Mouse (Mus musculus): ENCODE measurements around the gene Cox17. TPM values are rescaled to one million over a fixed set of nuclear protein-coding genes. Genes with fewer than 3 reads are reported as not detected.
"Not testable (repeated sequence)": the region's sequence is repeated elsewhere in the genome, so short reads cannot be mapped to it uniquely, and the experiment has no call there.

The Cox17 gene
- polyA plus RNA-seq, 1 experiment from 2014 or later: 404 TPM

- H3K4me2 ChIP-seq: no peak overlapping the region
- H3K9me3 ChIP-seq (replicated peaks): no peaks in the 10 kb centered on the region; the same call in 1 of the 2 replicates
- H3K36me3 ChIP-seq: no peaks in the 10 kb centered on the region
- no peak overlapping the region for H3K4me3 ChIP-seq
- ATAC-seq: no peak
- H3K4me1 ChIP-seq: no peaks in the 10 kb centered on the region
- no peak overlapping the region for H3K9ac ChIP-seq
- 81% methylated on average over 15 of the region's 15 CpGs for WGBS (ENCODE audit: insufficient replicate concordance)
- no peak overlapping the region for H3K27ac ChIP-seq
- no peaks in the 10 kb centered on the region for H3K27me3 ChIP-seq (replicated peaks)
Measured at GRCm38 (mm10) chr16:38324311-38324710, 22.5 kb upstream of the Cox17 start.

GRCm38 (mm10) chr16:38326778-38327397, 19.9 kb upstream of the Cox17 start:
- Histone ChIP-seq H3K27me3 (replicated peaks) (no peaks in the 10 kb centered on the region), H3K36me3 (no peaks in the 10 kb centered on the region), H3K27ac (no peak overlapping the region), H3K9ac (no peak overlapping the region), H3K4me3 (no peak overlapping the region), H3K4me1 (no peaks in the 10 kb centered on the region), H3K9me3 (replicated peaks) (no peaks in the 10 kb centered on the region; the same call in 1 of the 2 replicates), H3K4me2 (no peak overlapping the region)
- no peak for ATAC-seq
- WGBS (ENCODE audit: insufficient replicate concordance): 73% methylated on average over 11 of the region's 11 CpGs

- Histone ChIP-seq H3K4me3 (no peak overlapping the region), H3K9ac (no peak overlapping the region), H3K36me3 (no peaks in the 10 kb centered on the region), H3K27ac (no peak overlapping the region), H3K4me1 (0 out of 2 replicates have a peak, but pooled peaks cover 4% of the 10 kb centered on the region), H3K9me3 (replicated peaks) (no peaks in the 10 kb centered on the region; the same call in 1 of the 2 replicates), H3K27me3 (replicated peaks) (no peaks in the 10 kb centered on the region), H3K4me2 (no peak overlapping the region)
- ATAC-seq: no peak
- WGBS (ENCODE audit: insufficient replicate concordance): 74% methylated on average over 3 of the region's 3 CpGs
Measured at GRCm38 (mm10) chr16:38329340-38329739, 17.5 kb upstream of the Cox17 start.

GRCm38 (mm10) chr16:38334431-38334830, 12.4 kb upstream of the Cox17 start:
- no peaks in the 10 kb centered on the region for H3K9me3 ChIP-seq (replicated peaks)
- H3K27me3 ChIP-seq (replicated peaks): no peaks in the 10 kb centered on the region
- no peak overlapping the region for H3K9ac ChIP-seq
- 50% methylated on average over 6 of the region's 6 CpGs for WGBS (ENCODE audit: insufficient replicate concordance)
- no peak overlapping the region for H3K4me2 ChIP-seq
- no peak overlapping the region for H3K27ac ChIP-seq
- H3K4me3 ChIP-seq: no peak overlapping the region
- ATAC-seq: no peak
- H3K4me1 ChIP-seq: 0 out of 2 replicates have a peak, but pooled peaks cover 4% of the 10 kb centered on the region
- H3K36me3 ChIP-seq: no peaks in the 10 kb centered on the region

- not testable (repeated sequence) for H3K9me3 ChIP-seq (replicated peaks); H3K4me3 ChIP-seq; H3K36me3 ChIP-seq; H3K4me2 ChIP-seq; ATAC-seq; H3K9ac ChIP-seq; H3K27ac ChIP-seq; H3K27me3 ChIP-seq (replicated peaks)
- peaks cover 13% of the 10 kb centered on the region for H3K4me1 ChIP-seq
- 66% methylated on average over 4 of the region's 4 CpGs for WGBS (ENCODE audit: insufficient replicate concordance)
Measured at GRCm38 (mm10) chr16:38338077-38338476, 8.7 kb upstream of the Cox17 start.

GRCm38 (mm10) chr16:38341396-38342324, 5.1 kb upstream of the Cox17 start, which contains the start of gene Maats1:
Maats1 (minus strand) TSS chr16:38342143.
- H3K36me3 ChIP-seq: no peaks in the 10 kb centered on the region
- 20% methylated on average over 30 of the region's 30 CpGs for WGBS (ENCODE audit: insufficient replicate concordance)
- peaks cover 10% of the 10 kb centered on the region for H3K27me3 ChIP-seq (replicated peaks)
- ATAC-seq: peak; percentile 71
- H3K4me1 ChIP-seq: peaks cover 31% of the 10 kb centered on the region
- H3K4me3 ChIP-seq: peak within 1 kb of the TSS; percentile 38
- no peak within 1 kb of the TSS for H3K27ac ChIP-seq
- H3K9me3 ChIP-seq (replicated peaks): no peaks in the 10 kb centered on the region
- H3K9ac ChIP-seq: peak within 1 kb of the TSS; percentile 36
- H3K4me2 ChIP-seq: peak within 1 kb of the TSS; percentile 65

GRCm38 (mm10) chr16:38344941-38345725, 1.7 kb upstream of the Cox17 start:
- H3K9ac ChIP-seq: no peak overlapping the region
- peaks cover 57% of the 10 kb centered on the region for H3K4me1 ChIP-seq
- peaks cover 17% of the 10 kb centered on the region for H3K36me3 ChIP-seq
- no peaks in the 10 kb centered on the region for H3K9me3 ChIP-seq (replicated peaks)
- no peak overlapping the region for H3K27ac ChIP-seq
- H3K4me3 ChIP-seq: no peak overlapping the region
- WGBS (ENCODE audit: insufficient replicate concordance): 69% methylated on average over 3 of the region's 3 CpGs
- no peak overlapping the region for H3K4me2 ChIP-seq
- ATAC-seq: no peak
- H3K27me3 ChIP-seq (replicated peaks): peaks cover 10% of the 10 kb centered on the region

- Histone ChIP-seq H3K4me1 (peaks cover 70% of the 10 kb centered on the region), H3K36me3 (peaks cover 42% of the 10 kb centered on the region), H3K9ac (peak overlapping the region; percentile 88), H3K27ac (peak overlapping the region; percentile 94), H3K4me2 (peak overlapping the region; percentile 80), H3K27me3 (replicated peaks) (no peaks in the 10 kb centered on the region), H3K9me3 (replicated peaks) (no peaks in the 10 kb centered on the region), H3K4me3 (peak overlapping the region; percentile 87)
- ATAC-seq: no peak
- WGBS (ENCODE audit: insufficient replicate concordance): 31% methylated on average over 6 of the region's 6 CpGs
Measured at GRCm38 (mm10) chr16:38347588-38347987, 797 bp downstream of the Cox17 start.

GRCm38 (mm10) chr16:38348217-38348761, 1.5 kb downstream of the Cox17 start:
- Histone ChIP-seq H3K9me3 (replicated peaks) (no peaks in the 10 kb centered on the region), H3K27ac (peak overlapping the region; percentile 94), H3K27me3 (replicated peaks) (no peaks in the 10 kb centered on the region), H3K4me2 (peak overlapping the region; percentile 80), H3K9ac (peak overlapping the region; percentile 88), H3K36me3 (peaks cover 45% of the 10 kb centered on the region), H3K4me3 (peak overlapping the region; percentile 87), H3K4me1 (peaks cover 70% of the 10 kb centered on the region)
- WGBS (ENCODE audit: insufficient replicate concordance): 44% methylated on average over 9 of the region's 9 CpGs
- no peak for ATAC-seq

GRCm38 (mm10) chr16:38349881-38350280, 3.1 kb downstream of the Cox17 start:
- no peak for ATAC-seq
- Histone ChIP-seq H3K4me1 (peaks cover 78% of the 10 kb centered on the region), H3K9ac (peak overlapping the region; percentile 61; the same call in 1 of the 2 replicates), H3K4me3 (peak overlapping the region; percentile 32; the same call in 1 of the 2 replicates), H3K27me3 (replicated peaks) (no peaks in the 10 kb centered on the region), H3K4me2 (peak overlapping the region; percentile 80), H3K36me3 (peaks cover 58% of the 10 kb centered on the region), H3K9me3 (replicated peaks) (no peaks in the 10 kb centered on the region), H3K27ac (peak overlapping the region; percentile 90)
- WGBS (ENCODE audit: insufficient replicate concordance): 71% methylated on average over 2 of the region's 2 CpGs

GRCm38 (mm10) chr16:38350361-38350855, 3.6 kb downstream of the Cox17 start:
- peak overlapping the region; percentile 61; the same call in 1 of the 2 replicates for H3K9ac ChIP-seq

More at GRCm38 (mm10) chr16:38350361-38350855, 3.6 kb downstream of the Cox17 start:
- H3K27me3 ChIP-seq (replicated peaks): no peaks in the 10 kb centered on the region
- ATAC-seq: peak; percentile 76
- H3K27ac ChIP-seq: peak overlapping the region; percentile 90
- peak overlapping the region; percentile 32; the same call in 1 of the 2 replicates for H3K4me3 ChIP-seq
- WGBS (ENCODE audit: insufficient replicate concordance): 24% methylated on average over 7 of the region's 7 CpGs
- H3K36me3 ChIP-seq: peaks cover 60% of the 10 kb centered on the region
- H3K4me1 ChIP-seq: peaks cover 73% of the 10 kb centered on the region
- H3K4me2 ChIP-seq: peak overlapping the region; percentile 80
- H3K9me3 ChIP-seq (replicated peaks): no peaks in the 10 kb centered on the region
